Mouse (Mus musculus): ENCODE measurements around the gene Pdzd2.

GRCm38 (mm10) chr15:12321788-12322621 is 417.7 kb downstream of the Pdzd2 start, which contains the start of gene 1810049J17Rik:
- TF ChIP-seq CTCF (IDR thresholded peaks at IDR 0.05; ENCODE audit: control insufficient read depth, insufficient read depth, insufficient replicate concordance, low read depth, low read length) (no peak), POLR2A (IDR thresholded peaks at IDR 0.05; ENCODE audit: control insufficient read depth, low read depth, low read length) (no peak)

All from testis, adult 2 months (tissue).